Mouse (Mus musculus) lung, embryonic 15.5 days (tissue): ENCODE data around the gene Npy1r. TPM values are rescaled to one million over a fixed set of nuclear protein-coding genes. Genes with fewer than 3 reads are reported as not detected.

Source experiments
- ATAC-seq: fragments of 200-750 bp; cut with Nextera tagmentation; 2 replicates; pipeline ENCODE4 v1.8.0; 2017; ENCODE audit warnings: moderate number of reproducible peaks, borderline replicate concordance; ENCODE audit not compliant: low FRiP score, low TSS enrichment; ENCODE audit errors: extremely low read depth
- H3K27ac ChIP-seq: fragments of 300-500 bp; sonication (generic); 2 replicates; pipeline ENCODE4 v1.5.1; 2015; ENCODE audit warnings: moderate library complexity, mild to moderate bottlenecking, inconsistent platforms
- H3K27me3 ChIP-seq: fragments of 300-500 bp; sonication (generic); 2 replicates; pipeline ENCODE4 v1.6.1; 2015; ENCODE audit warnings: inconsistent platforms
- H3K36me3 ChIP-seq: fragments of 300-500 bp; sonication (generic); 2 replicates; pipeline ENCODE4 v1.6.1; 2015; ENCODE audit warnings: inconsistent platforms
- H3K4me1 ChIP-seq: fragments of 300-500 bp; sonication (generic); 2 replicates; pipeline ENCODE4 v1.6.1; 2015; ENCODE audit warnings: inconsistent platforms
- H3K4me2 ChIP-seq: fragments of 300-500 bp; sonication (generic); 2 replicates; pipeline ENCODE4 v1.6.1; 2015; ENCODE audit warnings: inconsistent platforms, mild to moderate bottlenecking, moderate library complexity
- H3K4me3 ChIP-seq: fragments of 300-500 bp; sonication (generic); 2 replicates; pipeline ENCODE4 v1.5.1; 2015; ENCODE audit warnings: mild to moderate bottlenecking, inconsistent platforms
- H3K9ac ChIP-seq: fragments of 300-500 bp; sonication (generic); 2 replicates; pipeline ENCODE4 v1.6.1; 2015; ENCODE audit warnings: inconsistent platforms
- H3K9me3 ChIP-seq: fragments of 300-500 bp; sonication (generic); 2 replicates; pipeline ENCODE4 v1.6.1; 2016; ENCODE audit warnings: inconsistent platforms
- WGBS: fragments of 180-500 bp; shearing (Covaris S2); methylation state at CpG from one replicate; pipeline ENCODE4 v1.1.7; 2015; 5-methylcytosine and 5-hydroxymethylcytosine counted together
- polyA plus RNA-seq: library from polyadenylated mRNA; unstranded; fragments of >200 nt; fragmentation: Nextera tagmentation; extraction: Ambion mirVana; gene quantifications from 2 replicates; pipeline ENCODE4 v1.2.1, GENCODE M21; 2015

Npy1r gene
- polyA plus RNA-seq = 0.47 and 0.74 TPM in 2 replicates

DNA sequence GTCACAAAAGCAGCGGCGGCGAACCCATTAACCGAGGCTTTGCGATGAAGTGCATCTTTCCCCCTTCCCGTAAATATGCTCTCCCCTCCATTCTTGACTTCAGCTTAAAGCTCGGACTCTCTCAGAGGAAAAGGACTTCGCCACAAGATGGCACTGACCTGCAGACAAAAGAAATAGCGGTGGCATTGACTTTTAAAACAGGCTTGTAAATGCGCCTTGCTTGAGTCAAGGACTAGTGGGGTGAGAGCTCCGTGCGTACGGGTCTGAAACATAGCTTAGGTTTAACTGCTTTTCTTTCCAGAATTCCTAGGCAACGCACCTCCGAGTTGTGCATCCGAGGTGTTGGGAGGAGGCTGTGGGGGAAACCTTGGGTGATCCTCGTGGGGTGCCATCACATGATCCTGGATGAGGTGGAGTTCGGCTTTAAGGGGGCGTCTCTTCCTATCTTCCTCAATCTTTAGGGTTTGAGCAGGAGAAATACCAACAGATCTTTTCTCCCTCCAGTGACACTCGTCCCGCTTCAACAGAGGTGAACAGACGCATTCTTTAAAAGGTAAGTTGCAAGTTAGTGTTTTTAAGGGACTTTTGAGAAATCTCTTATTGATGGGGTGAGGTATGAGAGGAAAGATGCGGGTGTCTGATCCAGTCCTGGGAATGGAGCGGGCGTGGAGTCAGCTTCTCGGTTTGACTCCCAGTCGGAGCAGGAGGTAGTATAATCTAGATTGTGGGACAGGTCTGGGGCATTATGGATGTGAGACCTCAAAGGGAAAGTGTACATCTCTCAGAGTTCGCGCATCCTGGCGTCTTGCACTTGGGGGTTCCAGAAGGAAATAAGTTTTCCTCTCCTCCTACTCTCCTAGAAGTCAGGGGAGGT is at the start of gene Npy1r:
Npy1r (plus strand) TSS at position 223 of the 874 bp plus-strand sequence.
- peak within 1 kb of the TSS; percentile 68 for H3K4me2 ChIP-seq
- H3K27me3 ChIP-seq = peaks cover 27% of the 10 kb centered on the region
- H3K36me3 ChIP-seq = no peaks in the 10 kb centered on the region
- peak; percentile 59; the same call in 1 of the 2 replicates for ATAC-seq
- H3K4me1 ChIP-seq = no peaks in the 10 kb centered on the region
- peak within 1 kb of the TSS; percentile 35 for H3K4me3 ChIP-seq
- no peak within 1 kb of the TSS for H3K27ac ChIP-seq
- no peak within 1 kb of the TSS for H3K9ac ChIP-seq
- 1% methylated on average over 30 of the region's 30 CpGs for WGBS
- no peaks in the 10 kb centered on the region for H3K9me3 ChIP-seq

DNA sequence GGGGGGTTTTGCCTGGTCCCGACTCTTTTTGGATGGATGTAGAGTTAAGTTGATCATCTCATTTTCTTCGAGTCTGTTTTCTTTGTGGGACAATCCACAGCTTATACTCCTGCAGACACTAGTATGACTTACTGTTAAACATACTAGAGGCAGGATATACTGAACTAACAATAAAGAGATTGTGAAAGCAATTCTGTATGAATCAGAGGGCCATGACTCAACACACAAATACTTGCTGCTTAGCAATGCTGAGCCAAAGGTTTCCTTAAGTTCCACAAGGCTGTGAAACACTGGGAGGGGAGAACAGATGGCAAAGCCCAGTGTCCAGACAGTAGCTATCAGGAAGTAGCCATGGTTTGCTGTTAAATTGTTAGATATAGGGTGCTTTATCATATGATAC is 15.7 kb upstream of the Npy1r start:
- Histone ChIP-seq H3K9ac (no peak overlapping the region), H3K27ac (no peak overlapping the region), H3K9me3 (no peaks in the 10 kb centered on the region), H3K4me3 (no peak overlapping the region), H3K4me1 (no peaks in the 10 kb centered on the region), H3K4me2 (no peak overlapping the region), H3K27me3 (peaks cover 4% of the 10 kb centered on the region; the same call in 1 of the 2 replicates), H3K36me3 (no peaks in the 10 kb centered on the region)
- no peak for ATAC-seq
- 80% methylated on average over 2 of the region's 2 CpGs for WGBS

DNA sequence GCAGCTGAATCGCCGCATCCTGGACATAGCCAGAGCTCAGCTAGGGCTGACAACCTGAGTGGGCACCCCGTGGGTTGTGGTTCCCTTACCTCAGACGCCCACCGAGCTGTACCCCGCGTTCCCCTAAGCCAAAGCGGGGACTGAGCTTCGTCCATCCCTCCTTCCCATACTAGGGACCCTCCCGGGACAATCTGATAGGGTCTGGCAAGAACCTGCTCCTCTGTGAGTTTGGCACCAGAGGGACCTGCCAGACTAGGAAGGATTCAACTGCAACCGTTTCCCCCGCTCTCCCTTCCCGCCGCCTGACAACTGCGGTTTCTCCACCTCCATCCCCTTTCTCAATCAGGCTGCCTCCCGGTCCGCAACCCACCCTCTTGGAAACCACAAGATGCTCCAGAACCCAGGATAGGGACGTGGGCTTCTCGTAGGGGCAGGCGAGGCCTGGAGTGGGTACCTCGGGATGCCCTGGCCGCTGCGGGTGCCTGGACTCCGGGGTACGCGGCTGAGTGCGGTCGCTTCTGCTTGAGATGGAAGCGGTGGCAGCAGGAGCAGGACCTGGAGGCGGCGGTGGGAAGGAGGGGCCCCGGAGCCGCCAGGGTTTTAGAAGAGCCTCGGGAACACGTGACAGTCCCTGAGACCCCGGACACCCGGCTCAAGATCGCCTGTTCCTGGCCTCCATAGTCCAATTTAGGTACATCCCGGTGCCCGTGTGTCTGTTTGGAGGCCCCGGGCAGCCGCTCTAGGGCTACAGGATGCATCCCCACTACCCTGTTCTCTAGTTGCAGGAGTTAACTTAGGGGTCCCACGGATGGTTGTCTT is 9.3 kb upstream of the Npy1r start, which contains the start of gene Npy5r:
Npy5r (minus strand) TSS at position 618 of the 819 bp plus-strand sequence.
- Histone ChIP-seq H3K36me3 (no peaks in the 10 kb centered on the region), H3K27ac (no peak within 1 kb of the TSS), H3K27me3 (peaks cover 18% of the 10 kb centered on the region), H3K4me1 (peaks cover 4% of the 10 kb centered on the region; the same call in 1 of the 2 replicates), H3K4me2 (peak within 1 kb of the TSS; percentile 64), H3K9me3 (no peaks in the 10 kb centered on the region), H3K4me3 (peak within 1 kb of the TSS; percentile 32), H3K9ac (no peak within 1 kb of the TSS)
- 1% methylated on average over 43 of the region's 43 CpGs for WGBS
- peak; percentile 52; the same call in 1 of the 2 replicates for ATAC-seq

DNA sequence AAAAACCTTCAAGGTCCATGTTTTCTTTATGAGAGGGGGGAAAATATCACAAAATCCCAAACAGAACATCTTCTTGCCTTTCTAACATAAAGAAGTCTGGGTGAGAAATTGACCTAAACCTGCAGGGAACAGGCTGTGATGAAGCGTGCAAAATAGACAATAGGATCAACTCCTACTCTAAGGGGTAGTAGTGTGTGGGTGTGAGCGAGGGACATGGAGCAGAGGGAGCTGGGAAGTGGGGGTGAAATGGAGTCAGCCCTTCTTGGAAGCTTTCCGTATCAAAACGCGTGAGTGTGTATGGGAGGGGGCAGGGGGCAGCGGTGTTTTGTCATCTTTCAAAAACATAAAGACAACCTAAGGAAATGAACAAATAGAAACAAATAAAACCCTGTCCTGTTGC is 8.6 kb upstream of the Npy1r start:
- 46% methylated on average over 6 of the region's 6 CpGs for WGBS
- Histone ChIP-seq H3K4me2 (peak overlapping the region; percentile 64), H3K9ac (no peak overlapping the region), H3K4me3 (no peak overlapping the region), H3K36me3 (no peaks in the 10 kb centered on the region), H3K27ac (no peak overlapping the region), H3K27me3 (peaks cover 18% of the 10 kb centered on the region), H3K4me1 (peaks cover 4% of the 10 kb centered on the region; the same call in 1 of the 2 replicates), H3K9me3 (no peaks in the 10 kb centered on the region)
- no peak for ATAC-seq

DNA sequence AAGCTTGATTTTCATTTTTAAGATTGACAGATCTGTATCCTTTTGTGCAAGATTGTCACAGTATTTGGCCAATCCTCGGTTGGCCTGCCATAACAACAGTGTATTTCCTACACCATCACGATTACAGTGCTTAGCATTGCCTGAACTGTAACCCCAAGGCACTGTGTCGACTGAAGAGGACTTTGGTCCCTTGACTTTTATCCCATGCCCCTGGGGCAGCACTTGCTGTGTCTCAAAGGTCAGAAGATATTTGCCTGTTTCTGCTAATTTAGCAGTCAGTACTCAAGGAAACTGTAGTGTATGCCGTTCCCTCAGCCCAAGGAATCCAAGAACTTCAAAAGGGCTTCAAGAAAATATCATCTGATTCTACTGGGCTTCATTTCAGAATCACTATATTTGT is 8.2 kb upstream of the Npy1r start:
- WGBS = 54% methylated on average over 4 of the region's 4 CpGs
- no peak overlapping the region for H3K27ac ChIP-seq
- ATAC-seq = no peak
- H3K4me3 ChIP-seq = no peak overlapping the region
- H3K9ac ChIP-seq = no peak overlapping the region
- H3K27me3 ChIP-seq = peaks cover 18% of the 10 kb centered on the region
- H3K9me3 ChIP-seq = no peaks in the 10 kb centered on the region
- peaks cover 4% of the 10 kb centered on the region; the same call in 1 of the 2 replicates for H3K4me1 ChIP-seq
- H3K4me2 ChIP-seq = no peak overlapping the region
- H3K36me3 ChIP-seq = no peaks in the 10 kb centered on the region

DNA sequence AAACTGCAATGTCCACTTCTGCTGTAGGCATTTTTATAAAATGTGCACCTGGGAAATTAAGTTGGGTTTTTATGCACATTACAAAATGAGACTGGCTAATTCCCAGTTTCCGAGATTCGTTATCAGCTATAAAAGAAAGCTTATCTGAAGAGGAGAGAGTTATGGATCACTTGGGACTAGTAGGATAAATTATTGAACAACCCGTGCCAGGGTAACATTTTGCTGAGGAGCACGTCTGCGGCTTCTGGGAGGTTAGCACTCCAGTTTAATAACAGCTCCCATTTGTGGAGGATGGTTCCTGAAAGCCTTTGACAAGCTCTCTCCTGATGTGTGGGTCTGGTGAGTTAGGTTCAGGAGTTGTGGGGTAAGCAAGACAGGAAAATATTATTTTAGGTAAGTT is 6.6 kb upstream of the Npy1r start:
- Histone ChIP-seq H3K9ac (no peak overlapping the region), H3K4me3 (no peak overlapping the region), H3K4me2 (no peak overlapping the region), H3K27me3 (peaks cover 18% of the 10 kb centered on the region), H3K27ac (no peak overlapping the region), H3K9me3 (no peaks in the 10 kb centered on the region), H3K36me3 (no peaks in the 10 kb centered on the region), H3K4me1 (peaks cover 4% of the 10 kb centered on the region; the same call in 1 of the 2 replicates)
- WGBS = 47% methylated on average over 5 of the region's 5 CpGs
- ATAC-seq = no peak

DNA sequence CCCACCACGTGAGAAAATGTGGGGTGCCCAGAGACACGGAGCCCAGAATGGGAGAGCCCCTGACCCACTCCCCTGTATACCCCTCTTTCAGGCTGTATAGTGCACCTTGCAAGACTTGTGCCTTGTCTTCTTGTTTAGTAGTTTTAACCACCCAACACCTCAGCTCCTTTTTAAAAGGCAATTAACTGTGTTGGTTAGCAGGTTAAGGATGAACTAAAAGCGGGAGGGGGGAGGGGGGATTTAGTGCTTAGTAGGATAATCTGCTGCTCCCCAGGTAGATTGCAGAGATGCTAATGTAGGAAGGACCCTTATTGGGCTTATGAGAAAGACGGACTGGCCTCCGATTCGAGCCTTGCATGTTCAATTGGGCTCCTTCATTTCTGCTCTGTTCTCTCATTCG is 1.0 kb downstream of the Npy1r start:
- Histone ChIP-seq H3K36me3 (no peaks in the 10 kb centered on the region), H3K4me3 (peak overlapping the region; percentile 35), H3K4me1 (no peaks in the 10 kb centered on the region), H3K9me3 (no peaks in the 10 kb centered on the region), H3K9ac (no peak overlapping the region), H3K27ac (no peak overlapping the region), H3K27me3 (peaks cover 27% of the 10 kb centered on the region), H3K4me2 (peak overlapping the region; percentile 68)
- ATAC-seq = no peak
- 14% methylated on average over 7 of the region's 7 CpGs for WGBS

DNA sequence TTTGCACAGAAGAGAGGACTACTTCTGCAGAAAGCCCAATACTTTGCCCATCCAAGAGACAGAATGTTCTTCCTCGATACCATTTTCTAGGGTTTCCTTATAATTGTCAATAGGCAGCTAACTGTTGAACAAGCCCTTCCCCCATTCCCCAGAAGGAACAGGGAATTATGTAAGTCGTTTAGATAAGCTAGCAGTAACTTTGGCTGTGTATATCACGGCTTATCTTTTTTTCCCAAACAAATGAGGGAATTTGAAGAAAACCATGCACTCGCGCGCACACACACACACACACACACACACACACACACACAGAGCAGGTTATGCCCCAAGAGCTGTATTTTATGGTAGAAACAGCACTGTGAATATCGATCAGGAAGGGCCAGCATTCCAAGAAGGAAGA is 1.8 kb downstream of the Npy1r start:
- no peak overlapping the region for H3K27ac ChIP-seq
- H3K27me3 ChIP-seq = peaks cover 27% of the 10 kb centered on the region
- no peaks in the 10 kb centered on the region for H3K36me3 ChIP-seq
- no peak overlapping the region for H3K4me2 ChIP-seq
- H3K9me3 ChIP-seq = no peaks in the 10 kb centered on the region
- H3K4me1 ChIP-seq = no peaks in the 10 kb centered on the region
- WGBS = 26% methylated on average over 7 of the region's 7 CpGs
- H3K4me3 ChIP-seq = no peak overlapping the region
- H3K9ac ChIP-seq = no peak overlapping the region
- ATAC-seq = no peak

DNA sequence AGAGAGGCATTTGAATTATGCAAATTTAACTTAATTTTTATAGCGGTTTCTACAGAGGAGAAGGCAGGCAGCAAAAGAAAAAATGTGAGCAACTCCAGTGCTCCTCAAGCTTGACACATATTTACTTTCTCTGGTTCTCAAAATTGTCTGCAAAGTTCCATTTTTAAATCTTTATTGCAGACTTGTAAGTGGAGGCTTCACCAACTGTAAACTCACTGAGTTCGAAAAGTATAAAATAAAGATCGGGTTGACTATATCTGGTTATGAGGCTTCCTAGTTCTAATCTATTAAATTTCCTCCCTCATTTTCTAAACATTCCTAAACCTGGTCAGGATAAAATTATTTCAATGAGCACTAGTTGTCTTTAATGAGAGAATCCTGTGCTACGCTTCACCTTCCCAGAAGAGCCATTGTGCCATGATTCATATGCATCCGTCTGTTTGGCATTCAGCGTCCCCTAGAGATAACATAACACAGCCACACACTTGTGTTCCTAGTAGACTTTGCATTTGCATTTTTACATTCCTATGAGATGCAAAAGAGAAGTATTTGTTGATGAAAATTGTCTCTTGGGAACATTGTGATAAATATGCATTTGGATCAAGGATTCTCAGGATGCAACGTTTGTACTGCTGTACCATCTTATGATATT is 17.5 kb downstream of the Npy1r start:
- H3K4me1 ChIP-seq = no peaks in the 10 kb centered on the region
- ATAC-seq = no peak
- 83% methylated on average over 7 of the region's 7 CpGs for WGBS
- H3K9ac ChIP-seq = no peak overlapping the region
- no peaks in the 10 kb centered on the region for H3K9me3 ChIP-seq
- no peaks in the 10 kb centered on the region for H3K36me3 ChIP-seq
- no peak overlapping the region for H3K4me2 ChIP-seq
- no peak overlapping the region for H3K27ac ChIP-seq
- no peaks in the 10 kb centered on the region for H3K27me3 ChIP-seq
- no peak overlapping the region for H3K4me3 ChIP-seq

DNA sequence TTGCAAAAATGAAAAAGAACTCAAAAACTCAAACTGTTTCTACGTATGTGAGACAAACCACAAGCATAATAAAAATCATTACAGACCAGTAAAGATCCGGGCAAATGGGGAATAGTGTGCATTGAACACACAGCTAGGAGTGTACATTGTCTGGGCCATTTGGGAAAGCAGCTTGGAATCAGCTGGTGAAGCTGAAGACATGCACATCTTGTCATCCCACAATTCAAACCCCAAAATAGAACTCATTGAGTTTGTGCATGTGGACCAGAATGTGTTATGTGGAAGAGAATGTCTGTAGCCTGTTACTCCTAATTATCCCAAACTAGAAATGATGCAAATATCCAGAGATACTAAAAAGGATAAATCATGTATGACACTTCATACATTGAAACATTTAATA is 25.8 kb downstream of the Npy1r start:
- Histone ChIP-seq H3K27ac (no peak overlapping the region), H3K4me1 (no peaks in the 10 kb centered on the region), H3K27me3 (no peaks in the 10 kb centered on the region), H3K36me3 (no peaks in the 10 kb centered on the region), H3K4me3 (no peak overlapping the region), H3K4me2 (no peak overlapping the region), H3K9ac (no peak overlapping the region), H3K9me3 (no peaks in the 10 kb centered on the region)
- WGBS = 83% methylated on average over 2 of the region's 2 CpGs
- no peak for ATAC-seq

DNA sequence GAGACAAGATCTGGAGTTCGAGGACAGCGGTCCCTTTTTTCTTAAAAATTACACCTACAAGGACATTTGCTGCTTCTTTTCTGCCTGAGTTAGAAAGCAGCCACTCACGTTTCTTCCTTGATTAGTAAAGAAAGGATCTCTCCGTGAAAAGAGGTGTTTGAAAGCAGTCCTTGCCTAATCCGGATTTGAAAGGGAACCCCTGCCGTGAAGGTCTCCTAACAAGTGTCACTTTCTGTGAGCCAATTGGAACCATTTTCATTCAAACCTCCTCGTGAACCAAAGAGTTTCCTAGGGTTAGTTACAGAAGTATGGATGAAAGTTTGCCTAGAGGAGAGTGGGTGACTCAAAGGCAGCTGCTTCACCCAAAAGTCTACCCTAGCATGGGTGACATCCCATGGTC is 32.5 kb downstream of the Npy1r start:
- no peaks in the 10 kb centered on the region for H3K4me1 ChIP-seq
- H3K27me3 ChIP-seq = no peaks in the 10 kb centered on the region
- no peak overlapping the region for H3K4me3 ChIP-seq
- H3K9me3 ChIP-seq = no peaks in the 10 kb centered on the region
- H3K4me2 ChIP-seq = no peak overlapping the region
- no peak overlapping the region for H3K9ac ChIP-seq
- no peaks in the 10 kb centered on the region for H3K36me3 ChIP-seq
- WGBS = 43% methylated on average over 7 of the region's 7 CpGs
- no peak for ATAC-seq
- no peak overlapping the region for H3K27ac ChIP-seq
